Mouse (Mus musculus): ENCODE data around the gene Mosmo.
A peak's percentile ranks its signal among the peaks of the same experiment; 100 is the strongest.

Gene Mosmo

DNA sequence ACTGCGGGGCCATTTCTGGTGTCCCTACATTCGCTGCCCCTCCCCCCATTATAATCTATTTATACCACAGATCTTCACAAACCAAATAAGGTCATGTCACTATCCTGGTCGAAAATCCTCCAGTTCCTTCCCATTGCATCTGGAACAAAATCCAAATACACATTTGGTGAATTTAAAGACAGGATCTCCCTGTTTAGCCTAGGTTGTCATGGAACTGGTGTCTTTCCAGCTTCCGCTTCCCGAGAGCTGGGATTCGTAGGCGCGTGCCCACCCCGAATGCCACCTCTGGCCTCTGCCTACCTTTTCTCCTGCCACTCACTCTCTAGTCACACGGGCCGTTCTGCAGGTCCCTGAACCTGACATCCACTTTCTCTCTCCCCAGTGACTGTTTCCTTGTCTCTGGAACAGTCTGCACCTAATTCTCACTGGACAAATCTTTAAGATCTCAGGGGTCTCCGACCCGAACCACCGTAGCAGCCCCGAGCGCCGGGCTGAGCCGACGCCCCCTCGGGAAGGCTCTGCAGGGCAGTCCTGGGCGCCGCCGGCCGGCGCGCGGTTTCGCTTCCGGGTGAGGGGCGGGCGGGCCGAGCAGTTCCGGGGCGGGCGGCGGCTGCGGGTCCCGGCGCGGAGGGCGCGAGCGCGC lies at the start of gene Mosmo:
Mosmo (plus strand) TSS at position 618 of the 643 bp plus-strand sequence.
- peak; percentile 68 to 82 for DNase-seq (ENCODE audit: low spot score in 2 of 2)

DNA sequence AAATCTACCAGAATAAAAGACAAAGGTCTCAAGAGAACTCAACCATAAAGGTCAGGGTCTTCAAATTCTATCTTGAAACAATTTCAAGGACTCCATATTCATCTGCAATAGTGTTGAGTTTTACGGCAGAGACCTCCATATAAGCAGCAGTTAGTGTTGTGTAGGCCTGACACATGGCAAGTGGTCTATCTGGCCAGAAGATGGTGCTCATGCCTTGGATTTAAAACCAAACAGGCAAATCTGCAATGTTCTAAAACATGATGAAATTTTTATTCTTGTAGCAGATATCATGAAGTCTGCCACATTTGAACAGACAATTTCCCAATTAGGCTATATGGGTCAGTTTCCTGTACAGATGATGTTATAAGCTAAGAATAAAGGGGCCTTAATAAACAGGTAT lies 44.9 kb upstream of the Mosmo start:
- DNase-seq (ENCODE audit: low spot score in 2 of 2), result peak in 1 of 2 experiments; percentile 19

GRCm38 (mm10) chr7:120634301-120634700 lies 43.1 kb upstream of the Mosmo start:
- DNase-seq (ENCODE audit: low spot score in 2 of 2), result peak in 1 of 2 experiments; percentile 17

DNA sequence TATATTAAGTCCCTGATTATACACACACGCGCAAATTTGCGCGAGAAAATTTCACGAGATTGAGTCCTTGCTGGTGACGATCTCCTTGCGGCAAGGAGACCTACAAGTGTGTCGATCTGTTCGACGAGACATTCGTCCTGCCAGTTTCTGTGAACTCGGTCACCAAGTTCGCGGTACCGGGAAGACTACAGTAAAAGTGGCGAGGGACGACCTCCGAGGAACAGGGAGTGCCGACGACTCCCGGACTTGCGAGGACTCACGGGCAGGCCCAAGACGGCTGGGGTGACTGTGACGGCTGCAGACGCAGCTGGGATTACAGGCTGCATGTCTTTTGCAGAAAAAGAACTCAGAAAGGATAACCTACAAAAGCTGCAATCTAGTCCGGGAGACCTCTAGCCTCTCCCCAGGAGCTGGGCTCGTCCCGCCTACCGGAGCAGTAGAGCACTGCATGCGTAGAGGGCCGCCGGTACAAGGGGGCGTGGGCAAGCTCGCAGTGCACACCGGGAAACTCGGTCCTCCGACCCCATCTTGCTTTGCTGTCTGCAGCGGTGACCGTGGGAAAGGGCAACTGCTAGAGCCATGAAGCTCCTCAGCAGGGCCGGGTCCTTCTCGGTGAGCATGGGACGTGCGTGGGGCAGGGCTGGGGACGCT lies 42.6 kb upstream of the Mosmo start, which contains the start of gene Uqcrc2:
Uqcrc2 (plus strand) TSS at position 466 of the 651 bp plus-strand sequence.
- peak; percentile 84 to 90 for DNase-seq (ENCODE audit: low spot score in 2 of 2)

GRCm38 (mm10) chr7:120635362-120635781 lies 42.0 kb upstream of the Mosmo start:
- no peak for DNase-seq (ENCODE audit: low spot score in 2 of 2)

DNA sequence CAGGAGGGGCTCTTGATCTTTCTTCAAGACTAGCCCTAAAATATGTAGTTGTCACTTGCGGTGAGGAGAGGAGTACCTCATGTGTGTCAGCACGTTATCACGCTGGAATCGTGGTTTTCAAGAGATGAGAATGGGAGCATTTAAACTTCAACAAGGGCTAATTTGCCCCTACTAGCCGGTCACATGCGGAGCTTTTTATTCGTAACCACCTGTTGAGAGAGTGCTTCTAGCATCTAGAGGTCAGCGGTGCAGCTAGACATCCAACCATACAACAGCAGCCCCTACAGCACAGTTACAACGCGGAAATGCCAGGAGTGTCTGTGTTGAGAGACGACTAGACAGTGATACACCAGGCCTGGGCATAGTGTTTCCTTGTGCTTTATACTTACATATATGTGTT lies 41.6 kb upstream of the Mosmo start:
- peak in 1 of 2 experiments; percentile 16 for DNase-seq (ENCODE audit: low spot score in 2 of 2)

DNA sequence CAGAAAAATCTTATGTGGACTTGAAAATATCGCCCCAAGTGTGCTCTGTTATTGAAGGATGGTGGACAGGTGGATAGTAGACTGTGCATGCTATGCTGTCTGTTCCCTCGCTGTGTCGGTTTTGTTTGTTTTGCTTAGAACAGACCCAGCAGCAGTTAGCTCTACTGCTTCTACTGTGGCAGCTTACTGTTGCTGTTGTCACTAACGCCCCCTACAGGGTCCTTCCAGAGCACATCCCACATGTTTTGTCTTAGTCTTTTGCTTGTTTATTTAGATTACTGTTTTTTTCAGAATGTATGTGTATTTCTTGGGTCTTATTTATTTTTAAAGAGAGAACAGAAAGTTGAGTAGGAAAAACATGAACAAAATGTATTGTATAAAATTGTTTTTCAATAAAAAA lies 34.2 kb upstream of the Mosmo start:
- no peak for DNase-seq (ENCODE audit: low spot score in 2 of 2)

GRCm38 (mm10) chr7:120647849-120648248 lies 29.6 kb upstream of the Mosmo start:
- no peak for DNase-seq (ENCODE audit: low spot score in 2 of 2)

- peak in 1 of 2 experiments; percentile 62 for DNase-seq (ENCODE audit: low spot score in 2 of 2)
These were observed 15.3 kb upstream of the Mosmo start for GRCm38 (mm10) chr7:120662079-120662478.

DNA sequence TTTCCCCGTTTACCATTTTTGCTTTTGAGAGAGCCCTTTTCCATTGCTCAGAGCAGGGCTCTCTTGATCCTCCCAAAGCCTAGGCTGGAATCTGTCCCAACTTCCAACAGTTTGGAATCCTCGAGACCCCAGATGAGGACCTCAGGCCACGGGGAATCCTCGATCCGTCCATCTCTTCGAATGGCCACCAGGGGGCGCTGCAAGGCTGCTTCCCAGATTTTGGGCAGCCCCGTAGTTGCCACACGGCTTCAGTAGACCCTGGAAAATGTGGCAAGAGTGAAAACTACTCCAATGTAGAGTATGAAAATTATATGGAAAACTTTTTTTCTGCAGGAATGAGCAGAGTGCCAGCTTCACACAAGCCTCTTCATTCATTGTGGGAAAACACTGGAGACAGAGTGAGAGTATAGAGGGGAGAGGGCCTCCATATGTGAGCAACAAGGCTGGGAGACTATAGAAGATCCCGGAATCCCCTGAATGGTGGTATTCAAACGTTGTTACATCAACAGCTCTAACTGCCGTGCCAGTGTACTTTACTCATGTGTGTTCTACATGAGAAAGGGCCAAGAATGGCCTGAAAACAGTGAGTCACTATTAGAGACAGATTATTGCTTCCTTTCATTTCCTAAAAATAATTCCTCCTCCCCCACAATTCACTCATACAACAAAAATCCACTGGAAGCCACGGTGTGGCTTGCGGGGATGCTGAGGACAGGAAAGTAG lies 7.1 kb upstream of the Mosmo start, which contains the start of gene Pdzd9:
Pdzd9 (minus strand) TSS at position 191 of the 723 bp plus-strand sequence.
- peak; percentile 65 to 82 for DNase-seq (ENCODE audit: low spot score in 2 of 2)

DNA sequence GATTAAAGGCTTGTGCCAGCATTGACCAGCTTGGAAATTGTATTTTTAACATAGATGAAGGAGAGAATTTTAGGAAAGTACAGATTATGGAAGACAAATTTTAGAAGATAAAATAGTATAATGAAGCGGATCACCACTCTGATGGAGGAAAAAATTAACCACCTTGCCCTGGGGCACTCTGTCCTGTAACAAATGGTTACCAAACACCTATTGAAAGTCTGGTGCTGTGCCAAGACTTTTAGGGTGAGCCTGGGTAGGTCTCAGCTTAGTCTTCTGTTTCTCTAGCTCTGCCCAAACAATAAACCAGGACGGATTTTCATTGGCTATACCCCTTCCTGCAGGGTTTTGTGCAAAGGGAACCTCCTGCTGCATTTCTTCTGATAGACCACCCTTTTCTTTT lies 6.1 kb upstream of the Mosmo start:
- no peak for DNase-seq (ENCODE audit: low spot score in 2 of 2)

DNA sequence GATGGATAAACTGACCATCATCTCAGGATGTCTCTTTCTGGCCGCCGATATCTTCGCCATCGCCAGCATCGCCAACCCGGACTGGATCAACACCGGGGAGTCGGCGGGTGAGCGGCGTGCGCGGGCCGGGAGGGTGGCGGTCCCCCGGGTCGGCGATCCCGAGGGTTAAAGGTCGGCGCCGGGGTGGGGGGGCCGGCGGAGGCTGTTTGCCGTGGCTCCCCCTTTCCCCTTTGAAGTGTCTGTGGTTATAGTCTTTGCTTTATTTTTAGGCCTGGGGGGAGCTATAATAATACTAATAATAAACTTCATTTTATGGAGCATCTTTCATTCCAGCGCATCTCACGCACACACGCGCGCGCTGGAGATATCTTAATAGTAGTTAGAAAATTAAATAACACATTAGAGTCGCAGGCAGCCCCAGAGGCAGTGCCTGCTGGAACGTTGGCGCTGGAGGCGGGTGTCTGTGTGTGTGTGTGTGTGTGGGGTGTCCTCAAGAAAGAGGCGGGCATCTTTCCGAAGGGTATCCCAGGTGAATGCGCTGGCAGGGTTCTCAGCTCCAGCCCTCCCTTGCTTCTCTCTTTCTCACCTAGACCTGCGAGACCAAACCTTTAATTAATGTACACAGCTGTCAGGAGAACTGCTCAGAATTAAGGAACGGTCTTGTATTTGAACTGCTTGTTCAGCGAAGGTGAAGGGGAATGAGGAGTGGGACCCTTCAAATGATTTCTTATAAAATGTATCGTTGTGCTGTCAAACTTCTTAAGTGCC lies 530 bp downstream of the Mosmo start:
- DNase-seq (ENCODE audit: low spot score in 2 of 2), result peak; percentile 54 to 62

- DNase-seq (ENCODE audit: low spot score in 2 of 2), result no peak
These were observed 1.6 kb downstream of the Mosmo start for GRCm38 (mm10) chr7:120679023-120679422.

- no peak for DNase-seq (ENCODE audit: low spot score in 2 of 2)
These were observed 4.6 kb downstream of the Mosmo start for GRCm38 (mm10) chr7:120682002-120682401.

- no peak for DNase-seq (ENCODE audit: low spot score in 2 of 2)
These were observed 7.3 kb downstream of the Mosmo start for GRCm38 (mm10) chr7:120684731-120685161.

- no peak for DNase-seq (ENCODE audit: low spot score in 2 of 2)
These were observed 7.8 kb downstream of the Mosmo start for GRCm38 (mm10) chr7:120685227-120685626.

GRCm38 (mm10) chr7:120690634-120691033 lies 13.2 kb downstream of the Mosmo start:
- peak; percentile 33 to 67 for DNase-seq (ENCODE audit: low spot score in 2 of 2)

GRCm38 (mm10) chr7:120693831-120694375 lies 16.5 kb downstream of the Mosmo start:
- DNase-seq (ENCODE audit: low spot score in 2 of 2), result no peak

GRCm38 (mm10) chr7:120695196-120695595 lies 17.8 kb downstream of the Mosmo start:
- DNase-seq (ENCODE audit: low spot score in 2 of 2), result no peak

DNA sequence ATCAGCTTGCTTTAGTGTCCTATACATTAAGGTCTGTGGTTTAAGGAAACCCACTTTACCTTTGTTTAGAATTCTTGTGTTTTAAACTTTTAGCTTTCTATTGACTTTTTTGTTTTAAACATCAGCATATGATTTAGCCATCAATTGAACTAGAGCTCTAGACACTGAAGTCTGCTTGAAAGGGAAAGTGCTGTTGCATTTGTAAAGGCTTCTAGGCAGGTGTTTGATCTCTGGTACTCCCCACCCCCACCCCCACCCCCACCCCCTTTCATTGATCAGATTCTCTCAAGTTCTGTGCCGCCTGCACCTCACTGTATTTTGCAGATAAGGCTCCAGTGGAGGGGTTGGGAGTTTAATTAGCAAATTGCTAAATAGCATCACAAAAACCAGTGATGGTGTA lies 18.2 kb downstream of the Mosmo start:
- DNase-seq (ENCODE audit: low spot score in 2 of 2), result no peak

DNA sequence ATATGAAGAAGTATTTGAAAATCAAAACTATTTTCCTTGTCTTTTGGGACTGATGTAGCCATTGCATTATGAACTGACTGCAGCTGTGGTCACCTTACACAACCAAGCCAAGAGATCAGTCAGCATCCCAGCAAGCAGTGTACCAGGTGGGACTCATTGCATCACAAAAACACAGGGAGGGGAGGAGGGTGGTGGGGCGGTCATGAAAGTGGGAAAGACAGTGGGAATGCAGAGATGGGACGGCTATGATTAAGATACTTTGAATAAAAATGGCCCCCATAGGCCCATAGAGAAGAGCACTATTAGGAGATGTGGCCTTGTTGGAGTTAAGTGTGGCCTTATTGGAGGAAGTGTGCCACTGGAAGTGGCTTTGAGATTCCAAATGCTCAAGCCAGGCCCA lies 18.9 kb downstream of the Mosmo start:
- DNase-seq (ENCODE audit: low spot score in 2 of 2), result no peak
